Mouse (Mus musculus): ENCODE results near the gene Ppp1r11. TPM values are rescaled to one million over a fixed set of nuclear protein-coding genes. Genes with fewer than 3 reads are reported as not detected.

Ppp1r11 gene
- total RNA-seq, 2 experiments from 2014 or later = 56.0 to 61.3 TPM

DNA sequence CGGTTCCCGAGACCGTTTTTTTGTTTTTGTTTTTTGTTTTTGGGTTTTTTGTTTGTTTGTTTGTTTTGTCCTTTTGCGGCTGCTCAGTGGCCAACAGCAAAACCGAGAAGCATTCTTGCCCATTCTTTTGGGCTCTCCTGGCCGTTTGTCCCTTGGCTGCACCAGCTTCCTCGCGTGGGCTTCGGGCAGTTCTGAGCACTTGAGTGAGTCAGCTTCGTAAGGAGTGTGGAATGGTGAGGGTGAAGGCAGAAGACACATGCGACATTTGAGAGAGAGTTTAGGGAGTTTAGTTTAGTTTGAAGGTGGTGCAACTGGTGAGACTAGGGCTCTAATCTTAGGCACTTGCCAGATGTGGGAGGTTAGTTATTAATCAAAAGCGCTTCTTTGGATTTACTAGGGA lies 7.3 kb upstream of the Ppp1r11 start:
- peak; percentile 11 for DNase-seq

DNA sequence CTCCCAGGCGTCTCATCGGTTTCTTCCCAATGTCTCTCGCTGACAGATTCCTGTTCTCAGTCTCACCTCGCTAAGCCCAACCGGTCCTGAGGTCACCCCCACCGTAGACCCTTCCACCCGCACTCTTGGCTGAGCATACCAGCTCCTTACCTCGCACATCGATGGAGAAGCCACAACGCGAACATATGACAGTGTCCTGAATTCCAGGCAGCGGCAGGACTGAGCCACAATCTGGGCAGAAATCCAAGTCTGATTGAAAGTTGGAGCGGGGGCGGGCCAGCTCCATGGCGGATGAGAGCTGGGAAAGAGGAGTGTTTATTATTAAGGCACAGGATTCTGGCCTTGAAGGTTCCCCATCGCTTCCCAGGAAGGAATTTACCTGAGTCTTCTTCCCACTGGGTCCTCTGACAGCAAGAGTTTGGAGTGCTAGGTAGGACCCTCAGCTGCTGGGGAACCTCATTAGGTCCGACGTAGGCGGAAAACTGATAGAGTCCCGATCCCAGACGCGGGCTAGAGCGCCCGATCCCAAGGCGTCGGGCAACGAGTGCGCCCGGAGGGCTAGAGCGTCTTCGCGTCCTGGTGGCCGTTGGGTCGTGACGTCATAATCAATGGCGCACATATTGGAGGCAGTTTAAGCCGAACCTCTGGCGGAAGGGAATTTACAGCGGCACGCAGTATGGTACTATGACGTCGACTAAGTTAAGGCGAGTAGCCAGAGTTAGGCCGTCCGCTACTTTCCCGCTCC lies 6.6 kb upstream of the Ppp1r11 start, which contains the start of the genes Znrd1 and Znrd1as:
Gene Znrd1 (minus strand): TSS at position 561 of the 745 bp plus-strand sequence.
Gene Znrd1as (plus strand): TSS at position 594 of the 745 bp plus-strand sequence.
- peak; percentile 94 for DNase-seq

DNA sequence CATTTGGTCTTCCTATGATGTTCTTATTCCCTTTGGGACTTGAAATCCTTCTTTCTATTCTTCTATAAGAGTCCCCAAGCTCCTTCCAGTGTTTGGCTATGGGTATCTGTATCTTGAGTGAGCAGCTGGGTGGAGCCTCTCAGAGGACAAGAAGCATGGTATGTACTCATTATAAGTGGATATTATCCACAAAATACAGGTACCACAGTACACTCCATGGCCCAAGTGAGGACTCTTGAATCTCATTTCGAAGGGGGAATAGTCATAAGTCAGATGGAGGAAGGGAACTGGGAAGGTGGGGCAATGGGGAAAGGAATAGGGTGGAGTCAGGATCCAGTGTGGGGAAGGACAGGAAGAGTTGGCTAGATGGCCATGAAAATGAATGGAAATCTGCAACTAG lies 1.5 kb upstream of the Ppp1r11 start:
- no peak for DNase-seq

DNA sequence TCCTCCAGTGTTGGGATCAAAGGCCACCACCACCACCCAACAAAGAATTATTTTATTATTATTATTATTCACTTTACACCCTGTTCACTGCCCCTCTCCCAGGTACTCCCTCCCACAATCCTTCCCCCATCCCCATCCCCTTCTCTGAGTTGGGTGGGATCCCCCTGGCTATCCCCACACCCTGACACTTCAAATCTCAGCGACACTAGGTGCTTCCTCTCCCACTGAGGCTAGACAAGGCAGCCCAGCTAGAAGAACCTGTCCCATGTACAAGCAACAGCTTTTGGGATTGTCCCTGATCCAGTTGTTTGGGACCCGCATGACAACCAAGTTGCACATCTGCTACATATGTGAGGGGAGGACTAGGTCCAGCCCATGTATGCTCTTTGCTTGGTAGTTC lies 1.1 kb upstream of the Ppp1r11 start:
- DNase-seq = no peak

DNA sequence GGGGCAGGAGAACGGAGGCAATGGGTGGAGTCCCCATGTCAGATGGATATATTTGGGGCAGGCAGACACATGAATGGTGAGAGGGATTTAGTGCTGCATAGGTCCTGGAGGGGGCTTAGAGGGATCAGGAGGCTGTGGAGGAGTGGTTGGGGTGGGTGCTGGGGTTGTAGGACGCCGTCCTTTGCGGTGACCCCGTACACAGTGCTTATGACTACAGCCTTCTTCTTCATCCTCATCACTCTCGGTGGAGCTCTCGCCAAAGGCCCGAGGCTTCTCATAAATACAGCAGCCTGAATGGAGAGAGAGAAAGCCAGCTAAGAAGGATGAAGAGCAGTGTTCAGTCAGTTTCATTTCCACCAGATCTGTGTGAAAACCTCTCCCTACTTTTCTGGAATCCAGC lies 2.3 kb downstream of the Ppp1r11 start:
- DNase-seq = no peak

DNA sequence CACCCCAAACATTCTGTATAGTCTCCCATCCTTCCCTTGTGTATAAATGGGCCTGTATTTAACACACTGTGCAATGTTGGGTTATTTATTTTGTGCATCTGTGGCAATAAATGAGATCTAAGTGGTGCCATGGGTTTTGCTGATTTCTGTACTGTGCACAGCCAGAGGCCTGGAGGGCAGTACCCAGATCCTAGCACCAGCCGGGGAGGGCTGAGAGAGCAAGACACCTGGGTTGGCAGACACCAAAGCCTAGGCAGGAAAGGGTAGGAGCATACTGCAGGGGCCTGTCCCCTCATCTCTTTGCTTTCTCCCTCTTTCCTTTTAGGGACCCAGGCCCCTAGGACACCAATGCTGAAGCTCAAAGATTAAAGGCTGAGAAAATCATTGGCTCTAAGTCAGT lies 3.3 kb downstream of the Ppp1r11 start:
- DNase-seq = no peak

DNA sequence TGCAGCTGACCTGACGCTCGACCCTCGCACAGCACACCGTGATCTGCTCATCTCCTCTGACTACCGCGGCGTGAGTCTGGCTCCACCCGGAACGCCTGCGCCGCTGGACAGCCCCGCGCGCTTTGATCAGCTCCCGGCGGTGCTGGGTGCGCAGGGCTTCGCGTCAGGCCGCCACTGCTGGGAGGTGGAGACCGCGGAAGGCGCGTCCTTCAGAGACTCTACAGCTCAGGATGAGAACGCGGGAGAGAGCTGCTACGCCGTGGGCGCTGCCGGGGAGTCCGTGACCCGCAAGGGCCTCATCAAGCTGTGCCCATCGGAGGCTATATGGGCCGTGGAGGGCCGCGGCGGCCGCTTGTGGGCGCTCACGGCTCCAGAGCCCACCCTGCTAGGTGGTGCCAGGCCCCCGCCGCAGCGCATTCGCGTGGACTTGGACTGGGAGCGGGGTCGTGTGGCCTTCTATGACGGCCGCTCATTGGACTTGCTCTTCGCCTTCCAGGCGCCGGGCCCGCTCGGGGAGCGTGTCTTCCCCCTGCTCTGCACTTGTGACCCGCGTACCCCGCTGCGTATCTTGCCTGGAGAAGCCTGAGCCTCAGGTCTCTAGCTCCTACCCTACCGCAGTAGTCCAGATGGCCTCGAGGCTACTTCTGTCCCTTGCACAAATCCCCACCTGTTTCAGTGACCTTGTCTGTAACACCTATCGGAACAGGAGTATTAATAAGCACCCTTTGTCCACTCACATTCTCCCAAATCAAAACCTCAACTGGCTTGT lies 4.3 kb downstream of the Ppp1r11 start:
- peak; percentile 47 for DNase-seq

DNA sequence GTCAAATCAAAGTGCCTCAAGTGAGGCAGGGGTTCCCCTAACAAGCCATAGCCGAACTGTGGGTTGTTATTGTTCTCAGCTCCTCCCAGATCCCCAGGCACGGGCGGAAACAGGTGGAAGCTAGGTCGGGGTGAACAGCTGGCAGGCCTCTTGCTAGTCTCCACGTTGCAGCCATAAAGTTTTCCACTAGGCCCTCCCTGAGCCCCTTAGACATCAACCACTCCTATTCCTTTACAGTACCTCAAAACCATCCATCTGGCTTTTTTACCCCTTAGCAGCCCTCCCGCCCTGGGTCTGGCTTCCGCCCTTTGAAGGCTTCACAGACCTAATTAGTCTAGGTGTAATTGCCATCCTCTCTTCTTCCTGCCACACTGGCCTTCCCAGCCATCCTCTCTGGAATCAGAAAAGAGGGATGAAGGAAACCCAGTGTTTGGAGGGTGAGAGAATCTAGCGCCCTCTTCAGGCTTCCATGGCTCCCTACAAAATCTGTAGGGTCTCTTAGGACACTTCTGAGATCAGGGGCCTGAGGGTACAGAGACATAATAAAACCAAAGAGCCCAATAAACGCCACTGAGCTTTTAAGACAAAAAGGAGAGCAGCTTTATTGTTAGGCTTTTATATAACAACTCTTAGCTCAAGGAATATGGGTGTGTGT lies 7.3 kb downstream of the Ppp1r11 start:
- DNase-seq = no peak

DNA sequence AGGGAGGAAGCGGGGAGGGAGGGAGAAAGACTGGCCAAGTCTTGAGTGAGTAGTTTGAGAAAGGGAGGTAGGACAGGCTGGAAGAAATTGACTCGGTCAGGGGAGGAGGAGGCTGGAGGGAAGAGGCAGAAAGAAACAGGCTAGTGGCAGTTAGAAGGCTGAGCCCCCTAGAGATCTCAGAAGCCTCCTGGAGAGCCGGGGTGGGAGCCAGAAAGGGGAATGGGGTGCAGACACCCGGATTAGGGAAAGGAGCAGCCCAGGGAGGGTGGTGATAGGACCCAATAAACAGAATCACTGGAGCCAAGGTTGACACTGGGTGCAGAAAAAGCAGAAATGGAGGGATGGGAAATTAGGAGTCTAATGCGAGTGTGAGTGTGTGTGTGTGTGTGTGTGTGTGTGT lies 7.8 kb downstream of the Ppp1r11 start:
- DNase-seq = no peak

DNA sequence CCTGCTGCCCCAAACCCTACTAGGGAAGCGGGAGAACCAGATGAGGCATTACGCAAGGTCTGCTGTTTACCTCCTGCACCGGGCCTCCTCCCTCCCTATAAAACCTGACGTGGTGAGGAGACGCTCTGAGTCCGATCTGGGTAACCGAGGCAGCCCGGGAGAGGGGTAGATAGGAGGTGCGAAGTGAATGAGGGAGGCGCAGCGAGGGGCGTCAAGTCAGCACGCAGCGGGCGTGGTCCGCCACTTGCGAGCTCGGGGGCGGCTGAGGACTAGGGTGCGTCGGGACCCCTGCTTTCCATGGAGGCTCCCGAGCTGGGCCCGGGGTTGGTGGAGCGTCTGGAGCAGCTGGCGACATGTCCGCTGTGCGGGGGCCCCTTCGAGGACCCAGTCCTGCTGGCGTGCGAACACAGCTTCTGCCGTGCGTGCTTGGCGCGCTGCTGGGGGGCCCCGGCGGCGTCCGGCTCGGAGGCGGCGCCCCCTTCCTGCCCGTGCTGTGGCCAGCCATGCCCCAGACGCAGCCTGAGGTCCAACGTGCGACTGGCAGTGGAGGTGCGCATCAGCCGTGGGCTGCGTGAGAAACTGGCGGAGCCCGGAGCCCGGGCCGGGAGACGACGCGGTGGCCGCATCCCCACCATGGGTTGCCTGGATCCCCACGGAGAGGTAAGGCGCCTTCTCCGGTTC lies 8.6 kb downstream of the Ppp1r11 start, which contains the start of gene Rnf39:
Gene Rnf39 (plus strand): TSS at position 128 of the 681 bp plus-strand sequence.
- DNase-seq = peak; percentile 18

DNA sequence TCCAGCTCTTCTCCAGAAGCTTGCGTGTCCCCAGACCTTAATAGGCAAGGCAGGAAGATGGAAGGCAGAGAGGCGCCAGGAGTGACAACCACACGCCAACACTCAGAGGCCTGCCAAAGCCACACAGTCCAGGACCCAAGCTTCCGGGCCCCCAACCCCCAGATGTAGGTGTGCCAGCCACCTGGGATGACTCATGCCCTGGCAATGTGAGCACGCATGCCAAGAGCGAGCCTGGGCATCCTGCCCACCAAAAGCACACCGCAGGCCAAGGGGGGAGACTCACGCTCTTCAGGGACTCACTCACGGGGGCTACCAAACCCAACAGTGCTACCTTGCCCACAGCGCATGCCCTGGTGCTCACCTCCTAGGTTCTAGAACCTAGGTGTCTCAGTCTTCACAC lies 9.2 kb downstream of the Ppp1r11 start:
- DNase-seq = peak; percentile 69

DNA sequence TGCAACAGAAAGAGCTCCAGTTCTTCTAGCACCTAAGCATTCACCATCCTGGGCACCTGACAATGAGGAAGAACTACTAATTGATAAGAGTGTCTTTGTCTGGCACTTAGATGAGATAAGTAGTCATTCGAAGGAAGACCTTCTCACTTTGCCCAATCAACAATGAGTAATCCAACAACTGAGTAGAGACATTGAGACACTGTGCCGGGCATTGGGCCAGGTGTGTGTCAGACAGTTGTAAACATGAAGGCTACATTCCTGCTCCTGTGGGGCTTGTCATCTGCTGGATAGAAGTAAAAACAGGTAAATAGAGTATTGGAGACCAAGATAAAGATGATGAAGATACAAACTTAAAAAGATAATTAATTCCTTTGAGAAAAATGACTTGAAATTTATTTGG lies 13.5 kb downstream of the Ppp1r11 start:
- DNase-seq = no peak

DNA sequence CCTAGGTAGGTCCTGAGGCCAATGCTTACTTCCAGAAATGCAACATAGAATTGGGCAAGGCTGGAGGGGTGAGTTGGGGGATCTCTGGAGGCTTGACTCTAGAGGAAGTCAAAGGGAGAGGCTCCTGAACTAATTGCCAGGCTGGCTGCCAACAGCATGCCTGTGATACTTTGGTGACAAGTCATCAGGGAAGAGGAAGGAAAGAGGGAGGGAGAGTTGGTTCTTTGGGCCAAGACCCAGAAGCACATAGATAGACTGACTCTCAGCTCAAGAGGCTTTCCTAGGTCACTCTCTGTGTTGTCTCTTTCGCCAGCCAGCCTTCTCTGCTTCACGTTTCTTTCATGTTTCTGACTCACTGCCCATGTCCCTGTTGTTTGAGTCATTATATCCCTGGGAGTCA lies 19.7 kb downstream of the Ppp1r11 start:
- DNase-seq = peak; percentile 66

DNA sequence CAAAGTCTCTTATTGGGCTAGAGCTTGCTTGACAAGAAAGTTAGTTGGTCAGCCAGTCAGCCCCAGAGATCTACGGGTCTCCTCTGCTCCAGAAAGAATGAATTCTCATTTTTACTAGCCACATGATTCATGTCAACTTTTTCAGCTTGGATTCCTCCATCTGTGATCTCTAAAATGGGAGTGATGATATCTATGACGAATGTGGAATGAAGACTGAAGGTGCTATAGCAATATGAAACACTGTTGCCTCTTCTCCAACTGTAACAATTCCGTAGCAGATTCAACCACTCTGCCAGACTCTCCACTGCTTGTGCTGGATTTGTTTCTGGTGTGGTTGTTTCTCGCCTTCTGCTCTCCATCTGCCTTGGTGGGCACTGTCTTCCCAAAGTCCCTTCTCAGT lies 20.4 kb downstream of the Ppp1r11 start:
- no peak for DNase-seq

DNA sequence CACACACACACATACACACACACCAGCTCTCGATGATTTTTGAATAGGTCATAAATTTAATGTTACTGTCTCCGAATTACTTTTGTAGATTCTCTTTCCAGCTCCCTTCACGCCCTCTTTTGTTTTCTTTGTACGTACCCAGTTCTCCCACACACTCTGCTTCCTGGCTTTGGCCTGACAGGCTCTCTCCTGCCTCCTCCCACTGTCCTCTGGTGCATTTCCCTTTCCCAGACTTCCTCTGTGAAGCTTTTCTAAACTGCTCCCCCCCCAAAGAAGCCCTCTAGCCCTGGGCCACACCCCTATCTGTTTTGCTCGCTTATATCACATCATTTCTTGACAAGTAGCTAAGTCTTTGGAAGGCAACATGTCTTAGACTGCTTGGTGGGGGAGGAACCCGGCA lies 21.3 kb downstream of the Ppp1r11 start:
- DNase-seq = peak; percentile 41

DNA sequence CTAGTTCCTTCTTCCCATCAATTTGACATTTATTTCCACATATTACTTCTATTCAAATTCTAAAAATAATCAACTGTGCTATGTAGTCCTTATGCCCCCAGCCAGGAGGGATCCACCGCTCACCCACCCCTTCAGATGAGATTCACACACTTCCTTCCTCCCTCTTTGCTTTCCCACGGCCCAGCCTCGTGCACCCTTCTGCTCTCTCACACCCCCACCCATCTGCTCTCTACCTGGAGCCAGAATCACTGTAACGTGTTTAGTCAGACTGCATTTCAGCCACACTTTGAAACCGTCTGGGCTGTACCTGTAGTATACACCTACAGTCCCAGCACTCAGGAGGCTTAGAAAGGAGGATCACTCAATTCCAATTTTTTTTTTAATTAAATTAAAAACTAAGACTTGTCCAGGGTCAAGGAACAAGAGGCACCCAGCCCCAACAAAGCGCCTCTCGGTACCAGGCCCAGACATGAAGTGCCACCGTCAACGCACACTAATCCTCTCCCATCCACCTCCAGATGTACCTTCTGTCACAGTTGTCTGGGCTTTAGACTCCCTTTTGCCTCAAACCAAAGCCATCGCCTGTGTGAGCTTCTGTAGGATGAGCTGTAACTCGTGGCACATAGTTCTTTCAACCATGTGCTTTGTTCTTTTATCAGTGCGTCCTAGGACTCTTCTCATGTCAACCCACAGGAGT lies 22.2 kb downstream of the Ppp1r11 start:
- no peak for DNase-seq

DNA sequence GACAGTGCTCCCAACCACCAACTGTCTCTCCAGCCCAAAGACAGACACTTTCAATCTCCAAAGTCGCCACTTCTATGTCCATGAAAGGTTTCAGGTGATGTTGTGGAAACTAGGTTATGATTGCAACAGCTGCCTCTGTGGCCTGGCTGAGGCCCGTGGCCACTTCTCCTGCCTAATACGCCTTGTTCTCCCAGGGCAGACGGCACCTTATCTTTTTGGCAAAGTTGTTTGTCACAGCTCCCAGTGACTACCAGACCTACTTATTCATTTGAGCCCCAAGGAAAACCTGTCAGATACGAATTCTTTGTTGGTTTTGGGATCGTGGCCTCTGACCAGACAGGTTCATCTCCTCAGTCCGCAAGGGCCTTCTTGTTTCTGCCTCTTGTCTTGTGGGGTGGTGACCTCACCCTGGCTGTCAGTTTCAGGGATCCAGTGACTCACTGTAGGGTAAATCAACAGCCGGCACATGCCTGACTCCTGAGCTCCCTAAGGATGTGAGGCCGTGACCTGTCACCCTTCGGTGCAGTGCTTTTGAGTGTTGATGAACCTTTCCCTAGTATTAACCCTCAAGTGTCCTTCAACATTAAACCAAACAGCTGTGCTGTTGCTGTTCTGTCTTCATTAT lies 23.9 kb downstream of the Ppp1r11 start:
- DNase-seq = no peak

DNA sequence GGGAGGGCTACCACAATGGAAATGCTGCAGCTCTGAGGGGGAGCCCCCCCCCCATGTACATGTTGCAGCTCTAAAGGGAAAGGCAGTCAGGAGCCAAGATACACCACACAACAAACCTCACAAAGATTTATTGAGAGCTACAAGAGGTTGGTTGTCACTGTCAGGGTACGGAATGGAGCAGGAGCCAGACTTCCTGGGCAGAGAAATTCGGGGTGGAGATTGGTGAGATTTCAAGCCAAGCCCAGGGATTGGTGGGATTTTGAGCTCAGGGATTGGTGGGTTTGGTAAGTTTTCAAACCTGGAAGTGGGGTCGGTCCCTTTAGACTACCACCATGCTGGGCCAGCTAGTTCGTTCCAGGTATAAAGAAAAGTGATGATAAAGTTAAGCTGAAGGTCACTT lies 28.1 kb downstream of the Ppp1r11 start:
- no peak for DNase-seq

DNA sequence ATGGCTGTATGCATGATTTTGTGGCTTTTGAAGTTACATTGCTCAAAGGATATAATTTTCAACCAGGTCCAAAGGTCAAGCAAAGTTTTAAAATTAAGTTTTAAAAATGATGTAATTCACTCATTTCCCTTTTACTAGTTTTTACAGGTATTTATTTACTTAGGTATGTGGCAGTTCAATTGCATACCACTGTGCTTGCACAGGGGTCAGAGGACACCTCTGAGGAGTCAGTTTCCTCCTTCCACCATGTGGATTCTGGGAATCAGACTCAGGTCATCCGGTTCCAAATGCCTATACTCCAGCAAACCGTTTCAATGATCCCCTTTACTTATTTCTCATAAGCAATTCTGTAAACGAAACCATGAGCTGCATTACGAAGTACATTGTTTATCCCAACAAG lies 28.8 kb downstream of the Ppp1r11 start:
- no peak for DNase-seq

DNA sequence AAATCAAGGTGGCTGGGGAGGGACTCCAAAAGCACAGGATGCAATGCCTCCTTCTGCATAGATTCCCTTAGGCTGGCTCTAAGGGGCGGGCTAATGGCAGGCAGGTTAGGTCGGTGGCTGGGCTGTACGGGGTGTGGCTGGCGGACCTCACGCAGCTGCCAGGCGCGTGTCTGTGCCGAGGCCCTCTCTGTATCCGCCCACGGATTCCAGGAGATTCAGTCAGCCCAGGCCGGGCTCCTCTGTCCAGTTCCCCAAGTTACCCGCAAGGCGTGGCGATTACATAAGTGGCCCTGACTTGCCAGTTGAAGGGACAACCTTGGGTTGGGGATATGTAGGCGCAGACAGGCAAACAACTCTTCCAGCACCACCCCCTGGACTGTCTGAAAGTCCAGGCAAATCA lies 31.3 kb downstream of the Ppp1r11 start:
- DNase-seq = no peak

DNA sequence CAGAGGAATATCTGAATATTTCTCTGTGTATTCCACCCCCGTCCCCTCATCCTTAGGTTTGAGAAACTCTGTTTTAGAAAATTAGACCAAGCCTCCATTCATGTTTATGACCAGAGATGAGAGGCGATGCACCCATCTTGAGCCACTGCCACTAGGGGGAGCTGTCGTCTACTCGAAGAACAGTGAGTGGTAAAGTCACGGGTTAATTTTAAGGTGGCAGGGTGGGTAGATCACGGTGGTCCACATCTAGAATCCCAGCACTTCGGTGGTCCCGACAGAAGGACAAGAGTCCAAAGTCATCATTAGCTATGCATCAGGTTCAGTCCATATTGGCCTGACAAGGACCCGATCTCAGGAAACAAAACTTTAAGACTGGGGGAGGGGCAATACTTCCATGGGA lies 36.5 kb downstream of the Ppp1r11 start:
- peak; percentile 75 for DNase-seq

DNA sequence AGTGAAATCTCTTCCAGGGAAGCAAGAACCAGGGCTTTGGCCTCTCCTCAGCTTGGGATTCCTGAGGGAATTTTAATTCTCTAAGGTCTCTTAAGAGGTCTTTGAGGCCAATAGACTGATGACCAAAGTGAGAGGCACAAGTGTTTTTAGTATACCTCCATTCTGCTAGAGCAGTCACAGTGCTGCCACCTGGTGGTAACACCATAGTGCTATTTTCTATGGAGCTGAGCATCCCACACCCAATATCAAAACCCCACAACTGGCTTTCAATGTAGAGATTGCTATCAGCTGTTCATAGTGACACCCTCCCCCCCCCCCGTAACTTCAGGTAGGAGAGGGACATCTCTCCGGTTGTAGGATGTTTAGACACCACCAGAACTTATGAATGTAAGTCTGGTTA lies 37.4 kb downstream of the Ppp1r11 start:
- DNase-seq = peak; percentile 84
